Mouse (Mus musculus): ENCODE results near the gene Gse1. TPM values are rescaled to one million over a fixed set of nuclear protein-coding genes. Genes with fewer than 3 reads are reported as not detected.

The Gse1 gene
- polyA plus RNA-seq, 1 experiment from 2014 or later = 10.0 TPM

- Histone ChIP-seq H3K36me3 (peaks cover 6% of the 10 kb centered on the region), H3K4me1 (peaks cover 99% of the 10 kb centered on the region), H3K27ac (no peak overlapping the region), H3K9me3 (replicated peaks) (no peaks in the 10 kb centered on the region), H3K27me3 (no peaks in the 10 kb centered on the region), H3K4me2 (no peak overlapping the region), H3K9ac (no peak overlapping the region), H3K4me3 (replicated peaks) (no peak overlapping the region)
- ATAC-seq (replicated peaks; ENCODE audit: low FRiP score) = no peak
- 44% methylated on average over 11 of the region's 11 CpGs for WGBS
Measured at GRCm38 (mm10) chr8:120559654-120560053, 331.4 kb downstream of the Gse1 start.

- 72% methylated on average over 5 of the region's 5 CpGs for WGBS
- H3K4me3 ChIP-seq (replicated peaks) = no peak overlapping the region
- no peaks in the 10 kb centered on the region for H3K36me3 ChIP-seq
- ATAC-seq (replicated peaks; ENCODE audit: low FRiP score) = no peak
- H3K27me3 ChIP-seq = no peaks in the 10 kb centered on the region
- no peak overlapping the region for H3K27ac ChIP-seq
- H3K4me2 ChIP-seq = no peak overlapping the region
- no peaks in the 10 kb centered on the region for H3K9me3 ChIP-seq (replicated peaks)
- no peak overlapping the region for H3K9ac ChIP-seq
- peaks cover 99% of the 10 kb centered on the region for H3K4me1 ChIP-seq
Measured at GRCm38 (mm10) chr8:120560535-120560934, 332.3 kb downstream of the Gse1 start.

- Histone ChIP-seq H3K27me3 (no peaks in the 10 kb centered on the region), H3K27ac (0 out of 2 replicates have a peak overlapping the region, but pooled peaks have one; percentile 88), H3K36me3 (peaks cover 9% of the 10 kb centered on the region), H3K4me2 (no peak overlapping the region), H3K4me3 (replicated peaks) (no peak overlapping the region), H3K4me1 (peaks cover 89% of the 10 kb centered on the region), H3K9ac (no peak overlapping the region), H3K9me3 (replicated peaks) (no peaks in the 10 kb centered on the region)
- WGBS = 80% methylated on average over 22 of the region's 22 CpGs
- no peak for ATAC-seq (replicated peaks; ENCODE audit: low FRiP score)
Measured at GRCm38 (mm10) chr8:120561539-120562435, 333.5 kb downstream of the Gse1 start.

GRCm38 (mm10) chr8:120562680-120563347, 334.6 kb downstream of the Gse1 start:
- H3K4me3 ChIP-seq (replicated peaks) = no peak overlapping the region
- peak overlapping the region; percentile 88 for H3K27ac ChIP-seq
- H3K9ac ChIP-seq = no peak overlapping the region
- 71% methylated on average over 18 of the region's 18 CpGs for WGBS
- 0 out of 2 replicates have a peak overlapping the region, but pooled peaks have one; percentile 7 for H3K4me2 ChIP-seq
- 0 out of 2 replicates have a peak, but pooled peaks have one; percentile 4 for ATAC-seq (replicated peaks; ENCODE audit: low FRiP score)
- H3K4me1 ChIP-seq = peaks cover 79% of the 10 kb centered on the region
- H3K27me3 ChIP-seq = no peaks in the 10 kb centered on the region
- H3K9me3 ChIP-seq (replicated peaks) = no peaks in the 10 kb centered on the region
- peaks cover 19% of the 10 kb centered on the region for H3K36me3 ChIP-seq

- no peak overlapping the region for H3K9ac ChIP-seq
- no peak overlapping the region for H3K4me3 ChIP-seq (replicated peaks)
- H3K4me1 ChIP-seq = peaks cover 74% of the 10 kb centered on the region
- no peaks in the 10 kb centered on the region for H3K27me3 ChIP-seq
- WGBS = 10% methylated on average over 8 of the region's 8 CpGs
- peak overlapping the region; percentile 88 for H3K27ac ChIP-seq
- no peaks in the 10 kb centered on the region for H3K9me3 ChIP-seq (replicated peaks)
- peak overlapping the region; percentile 33; the same call in 1 of the 2 replicates for H3K4me2 ChIP-seq
- peaks cover 24% of the 10 kb centered on the region for H3K36me3 ChIP-seq
- ATAC-seq (replicated peaks; ENCODE audit: low FRiP score) = peak; percentile 9; the same call in 1 of the 2 replicates
Measured at GRCm38 (mm10) chr8:120563348-120563724, 335.1 kb downstream of the Gse1 start.

- Histone ChIP-seq H3K9ac (no peak overlapping the region), H3K27ac (peak overlapping the region; percentile 88), H3K9me3 (replicated peaks) (no peaks in the 10 kb centered on the region), H3K36me3 (peaks cover 32% of the 10 kb centered on the region), H3K4me2 (peak overlapping the region; percentile 33), H3K27me3 (no peaks in the 10 kb centered on the region), H3K4me1 (peaks cover 66% of the 10 kb centered on the region), H3K4me3 (replicated peaks) (no peak overlapping the region)
- ATAC-seq (replicated peaks; ENCODE audit: low FRiP score) = peak; percentile 55
- WGBS = 29% methylated on average over 20 of the region's 20 CpGs
Measured at GRCm38 (mm10) chr8:120563851-120564837, 335.9 kb downstream of the Gse1 start.

GRCm38 (mm10) chr8:120565151-120565711, 337.0 kb downstream of the Gse1 start:
- ATAC-seq (replicated peaks; ENCODE audit: low FRiP score) = no peak
- Histone ChIP-seq H3K4me2 (no peak overlapping the region), H3K27me3 (no peaks in the 10 kb centered on the region), H3K9ac (no peak overlapping the region), H3K36me3 (peaks cover 43% of the 10 kb centered on the region), H3K4me1 (peaks cover 55% of the 10 kb centered on the region), H3K4me3 (replicated peaks) (no peak overlapping the region), H3K27ac (0 out of 2 replicates have a peak overlapping the region, but pooled peaks have one; percentile 88), H3K9me3 (replicated peaks) (no peaks in the 10 kb centered on the region)
- 27% methylated on average over 7 of the region's 7 CpGs for WGBS

GRCm38 (mm10) chr8:120566681-120567080, 338.4 kb downstream of the Gse1 start:
- Histone ChIP-seq H3K27me3 (no peaks in the 10 kb centered on the region), H3K4me2 (no peak overlapping the region), H3K4me1 (peaks cover 46% of the 10 kb centered on the region), H3K36me3 (peaks cover 57% of the 10 kb centered on the region), H3K27ac (no peak overlapping the region), H3K9me3 (replicated peaks) (no peaks in the 10 kb centered on the region), H3K4me3 (replicated peaks) (no peak overlapping the region), H3K9ac (no peak overlapping the region)
- ATAC-seq (replicated peaks; ENCODE audit: low FRiP score) = no peak
- 88% methylated on average over 8 of the region's 8 CpGs for WGBS

- H3K4me3 ChIP-seq (replicated peaks) = no peak overlapping the region
- H3K27ac ChIP-seq = no peak overlapping the region
- H3K27me3 ChIP-seq = no peaks in the 10 kb centered on the region
- H3K4me2 ChIP-seq = no peak overlapping the region
- H3K36me3 ChIP-seq = peaks cover 67% of the 10 kb centered on the region
- H3K9ac ChIP-seq = no peak overlapping the region
- H3K4me1 ChIP-seq = peaks cover 40% of the 10 kb centered on the region
- WGBS = 95% methylated on average over 17 of the region's 17 CpGs
- H3K9me3 ChIP-seq (replicated peaks) = no peaks in the 10 kb centered on the region
- no peak for ATAC-seq (replicated peaks; ENCODE audit: low FRiP score)
Measured at GRCm38 (mm10) chr8:120567731-120568130, 339.5 kb downstream of the Gse1 start.

- WGBS = 96% methylated on average over 37 of the region's 37 CpGs
- H3K36me3 ChIP-seq = peaks cover 73% of the 10 kb centered on the region
Measured at GRCm38 (mm10) chr8:120568164-120568798, 340.0 kb downstream of the Gse1 start.

GRCm38 (mm10) chr8:120569123-120569522, 340.9 kb downstream of the Gse1 start:
- no peak overlapping the region for H3K4me2 ChIP-seq
- no peaks in the 10 kb centered on the region for H3K27me3 ChIP-seq
- 90% methylated on average over 16 of the region's 17 CpGs for WGBS
- ATAC-seq (replicated peaks; ENCODE audit: low FRiP score) = no peak
- no peaks in the 10 kb centered on the region for H3K9me3 ChIP-seq (replicated peaks)
- H3K36me3 ChIP-seq = peaks cover 81% of the 10 kb centered on the region
- no peak overlapping the region for H3K27ac ChIP-seq
- no peak overlapping the region for H3K9ac ChIP-seq
- H3K4me3 ChIP-seq (replicated peaks) = no peak overlapping the region
- H3K4me1 ChIP-seq = peaks cover 40% of the 10 kb centered on the region

More at GRCm38 (mm10) chr8:120568164-120568798, 340.0 kb downstream of the Gse1 start:
- no peak for ATAC-seq (replicated peaks; ENCODE audit: low FRiP score)
- H3K4me3 ChIP-seq (replicated peaks) = no peak overlapping the region
- H3K9ac ChIP-seq = no peak overlapping the region
- H3K27me3 ChIP-seq = no peaks in the 10 kb centered on the region
- H3K27ac ChIP-seq = no peak overlapping the region
- peaks cover 40% of the 10 kb centered on the region for H3K4me1 ChIP-seq
- no peak overlapping the region for H3K4me2 ChIP-seq
- H3K9me3 ChIP-seq (replicated peaks) = no peaks in the 10 kb centered on the region
